Mouse (Mus musculus) adipocyte (in vitro differentiated cells): ENCODE results near the gene Pld5.
"Not testable (repeated sequence)": the region's sequence is repeated elsewhere in the genome, so short reads cannot be mapped to it uniquely, and the experiment has no call there.

Source experiments
- DNase-seq: peaks from one replicate; pipeline ENCODE4 v3.0.0-alpha.2; 2016; ENCODE audit warnings: low spot score

Pld5 gene

DNA sequence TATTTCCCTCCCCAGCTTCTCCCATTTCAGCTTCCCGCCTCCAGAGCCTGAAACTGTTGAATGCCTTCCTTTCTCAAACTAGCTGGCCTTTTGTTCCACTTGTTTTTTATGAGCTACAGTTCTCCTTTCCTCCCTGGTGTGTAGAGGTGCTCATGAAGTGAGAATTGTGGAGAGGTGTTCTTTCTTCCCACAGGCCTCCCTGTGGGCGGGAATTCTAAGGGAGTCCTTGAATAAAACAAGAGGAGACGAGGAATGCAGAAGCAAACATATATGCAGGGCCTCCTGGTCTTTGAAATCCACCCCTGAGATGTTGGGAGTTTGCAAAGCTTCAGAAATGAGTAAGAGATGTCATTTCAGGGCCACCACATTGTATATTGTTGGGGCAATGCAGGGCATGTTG, 235.2 kb downstream of the Pld5 start:
- no peak for DNase-seq

DNA sequence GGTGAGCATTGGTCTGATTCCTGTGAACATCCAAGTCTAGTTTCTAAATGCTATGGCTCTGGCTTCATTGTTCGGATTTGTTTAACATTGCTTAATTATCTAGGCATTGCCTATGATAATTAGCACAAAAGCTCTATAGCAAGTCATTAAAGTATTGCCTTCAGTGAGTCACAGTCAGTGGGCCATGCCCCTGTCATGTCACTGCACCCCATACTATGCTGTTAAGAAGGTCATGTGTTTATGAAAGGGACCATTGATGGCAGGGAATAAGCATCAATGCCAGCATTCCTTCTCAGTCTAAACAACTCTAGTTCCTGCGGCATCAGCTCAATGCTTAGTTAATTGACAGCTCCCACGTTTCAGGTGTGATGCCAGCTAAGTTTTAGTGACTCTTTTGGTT, 239.1 kb downstream of the Pld5 start:
- no peak for DNase-seq

DNA sequence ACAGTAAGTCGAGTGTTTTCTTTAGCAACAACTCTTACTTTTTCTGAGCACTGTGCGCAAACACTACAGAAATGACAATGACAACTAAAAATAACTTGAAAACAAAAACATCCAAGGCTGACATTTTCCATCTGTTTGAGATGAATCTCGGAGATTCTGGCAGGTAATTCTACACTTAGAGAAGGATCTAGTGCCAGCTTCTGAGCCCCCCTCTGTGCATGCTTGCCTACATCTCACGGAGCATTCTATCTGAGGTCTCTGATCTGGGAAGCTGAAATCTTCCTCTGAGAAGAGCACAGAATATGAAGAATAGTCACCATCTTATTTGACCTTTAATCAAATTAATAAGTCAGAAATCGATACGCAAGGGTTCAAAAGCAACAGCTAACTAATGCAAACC, 240.4 kb downstream of the Pld5 start:
- DNase-seq = no peak

DNA sequence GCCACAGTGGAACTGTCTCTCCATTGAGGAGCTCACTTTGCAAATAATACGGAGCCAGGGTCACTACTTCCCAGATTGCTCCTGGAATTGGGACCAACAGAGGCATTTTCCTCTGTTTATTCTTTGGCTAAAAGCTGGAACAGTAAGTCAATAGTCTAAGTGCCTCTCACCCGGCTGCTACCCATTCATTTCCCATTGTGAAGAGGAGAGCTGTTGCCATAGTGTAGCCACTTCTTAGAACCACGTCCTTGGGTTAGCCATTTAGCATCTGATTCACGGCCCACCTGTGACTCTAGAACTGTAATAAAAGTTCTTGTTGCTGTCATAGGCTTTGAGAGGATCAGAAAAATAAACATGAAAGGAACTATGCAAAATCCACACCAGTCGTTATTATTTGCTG, 241.4 kb downstream of the Pld5 start:
- no peak for DNase-seq

DNA sequence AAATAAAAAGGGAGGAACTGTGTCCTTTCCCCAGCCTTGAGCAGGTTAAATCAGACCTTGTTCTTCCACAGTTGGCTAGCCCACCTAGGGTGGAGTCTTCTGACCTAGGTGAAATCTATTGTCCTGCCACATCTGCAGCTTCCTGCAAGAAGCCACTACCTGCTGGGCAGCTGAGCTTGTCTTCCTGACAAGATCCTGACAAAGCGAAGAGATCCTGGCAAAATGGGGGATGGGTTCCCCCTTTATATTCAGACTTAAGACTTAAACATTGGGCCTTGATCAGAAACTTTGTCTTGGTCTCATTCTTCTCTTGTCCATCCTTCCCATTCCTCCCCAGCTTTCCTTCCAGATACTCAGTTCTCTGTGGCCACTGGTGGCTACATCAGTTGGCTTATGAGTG, 246.0 kb downstream of the Pld5 start:
- DNase-seq = no peak

DNA sequence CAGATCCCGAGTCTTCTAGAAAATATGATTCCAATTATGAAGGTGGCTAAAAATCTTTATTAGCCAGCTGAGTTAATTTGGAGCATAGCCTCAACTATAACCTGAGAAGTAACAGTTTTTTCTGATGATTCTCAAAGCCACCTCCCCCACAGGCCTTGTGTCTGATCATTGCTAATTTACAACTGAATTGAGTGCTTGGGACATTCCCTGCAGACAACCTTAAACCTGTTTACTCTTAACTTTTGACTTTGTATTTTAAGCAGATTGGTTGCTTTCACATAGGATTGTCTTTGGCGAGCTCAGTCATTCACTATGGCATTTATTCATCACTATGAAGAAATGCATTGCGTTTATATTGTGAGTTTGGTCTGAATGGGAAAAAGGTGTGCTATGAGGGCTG, 246.7 kb downstream of the Pld5 start:
- no peak for DNase-seq

DNA sequence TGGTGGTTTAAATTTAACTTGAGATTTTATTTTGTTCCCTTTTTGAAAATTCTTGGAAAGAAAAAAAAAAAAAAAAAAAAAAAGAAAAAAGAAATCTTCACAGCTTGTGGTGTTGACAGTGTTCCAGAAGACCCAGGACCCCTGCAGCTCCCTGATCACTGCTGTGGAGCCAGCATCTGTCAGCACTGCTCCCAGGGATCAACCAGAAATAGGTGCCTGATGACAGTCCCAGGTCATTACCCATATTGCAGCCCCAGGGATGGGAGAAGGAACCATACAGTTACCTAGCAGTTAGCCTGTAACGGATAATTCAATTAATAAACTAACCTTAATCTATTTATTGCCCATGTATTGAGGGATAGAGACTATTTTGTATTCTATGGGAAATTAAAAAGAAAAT, 250.6 kb downstream of the Pld5 start:
- DNase-seq = no peak

DNA sequence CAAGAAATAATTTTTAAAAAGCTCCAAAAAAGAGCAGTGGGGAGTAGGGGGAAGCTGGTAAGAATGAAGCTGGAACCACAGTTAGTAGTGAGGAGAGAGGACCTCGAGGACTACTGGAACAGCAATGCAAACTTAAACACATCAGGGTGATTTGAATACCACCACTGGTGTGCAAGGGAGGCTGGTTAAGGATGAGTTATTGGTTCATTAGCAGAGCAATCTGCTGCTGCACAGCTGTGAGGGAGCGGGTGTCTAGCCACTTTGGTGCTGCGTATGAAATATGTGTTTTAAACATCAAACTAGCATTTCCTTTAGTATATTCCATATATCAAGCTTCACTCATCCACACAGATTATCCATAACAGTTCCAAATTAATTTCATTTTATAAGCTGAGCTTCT, 256.6 kb downstream of the Pld5 start:
- DNase-seq = no peak

DNA sequence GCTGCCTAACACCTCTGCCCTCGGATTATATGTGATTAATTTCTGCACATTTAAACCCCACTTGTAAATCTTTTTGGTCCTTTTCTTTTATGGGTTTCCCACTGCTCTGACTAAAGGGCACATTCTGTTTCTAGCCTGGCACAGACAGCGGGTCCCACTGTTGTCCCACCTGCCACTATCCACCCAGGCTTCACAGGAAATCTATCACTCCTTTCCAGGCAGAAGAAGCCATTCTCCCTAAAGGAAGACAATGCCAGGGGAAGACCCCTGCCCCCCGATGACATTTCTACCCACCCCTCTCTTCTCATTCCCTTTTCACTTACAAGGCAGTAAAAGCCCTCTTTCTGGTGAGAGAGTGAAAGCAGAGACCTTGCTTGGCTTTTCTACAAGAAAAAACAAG, 259.0 kb downstream of the Pld5 start:
- DNase-seq = no peak

DNA sequence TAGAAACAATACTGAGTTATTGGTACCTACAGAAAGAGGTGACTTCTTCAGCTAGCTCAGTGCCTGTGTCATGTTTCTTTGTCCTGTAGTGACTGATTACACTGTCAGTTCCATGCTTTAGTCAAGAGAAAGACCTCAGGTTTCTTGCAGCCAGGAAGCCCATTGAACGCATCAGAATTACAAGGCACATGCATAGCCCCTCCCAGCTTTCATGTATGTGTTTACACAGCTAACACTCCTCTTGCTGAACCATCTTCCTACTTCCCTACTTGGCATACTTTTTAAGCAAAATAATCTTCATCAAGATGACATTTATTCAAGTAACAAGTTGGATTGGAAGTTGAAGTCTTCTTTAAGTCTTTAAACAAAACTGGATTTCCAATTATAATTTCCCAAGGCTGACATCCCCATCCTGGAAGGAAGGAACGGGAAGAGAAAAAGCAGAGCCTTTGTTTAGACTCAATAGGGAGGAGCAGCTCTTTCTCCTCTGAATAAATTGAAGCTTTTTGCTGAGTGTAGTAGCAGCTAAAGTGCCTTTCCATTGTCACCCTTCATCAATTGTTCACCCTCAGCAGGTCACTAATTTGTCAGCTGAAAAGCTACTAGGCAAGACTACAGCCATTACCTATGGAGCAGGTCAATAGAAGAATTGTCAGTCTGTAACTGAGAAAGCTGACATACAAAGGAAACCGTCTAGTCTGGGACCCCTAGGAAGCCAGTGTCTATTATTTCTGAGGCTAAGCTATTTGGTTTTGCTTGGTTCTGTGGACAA, 261.4 kb downstream of the Pld5 start:
- DNase-seq = no peak

DNA sequence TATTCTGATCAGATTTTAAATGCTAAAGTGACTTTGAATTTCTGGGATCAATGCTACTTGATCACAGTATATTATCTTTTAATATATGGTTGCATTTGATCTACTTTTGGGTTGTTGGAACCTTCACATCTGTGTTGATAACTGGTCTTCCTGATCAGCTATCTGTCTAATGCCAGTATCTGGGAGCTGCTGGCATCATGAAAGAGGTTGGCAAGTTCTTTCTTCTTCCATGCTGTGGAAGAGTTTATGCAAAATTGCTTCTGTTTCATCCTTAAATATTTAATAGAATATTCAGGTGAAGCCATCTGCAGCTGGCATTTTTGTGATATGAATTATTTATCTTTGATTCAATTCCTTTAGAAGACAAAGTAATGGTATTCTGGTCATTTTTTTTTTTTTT, 263.6 kb downstream of the Pld5 start:
- DNase-seq = no peak

DNA sequence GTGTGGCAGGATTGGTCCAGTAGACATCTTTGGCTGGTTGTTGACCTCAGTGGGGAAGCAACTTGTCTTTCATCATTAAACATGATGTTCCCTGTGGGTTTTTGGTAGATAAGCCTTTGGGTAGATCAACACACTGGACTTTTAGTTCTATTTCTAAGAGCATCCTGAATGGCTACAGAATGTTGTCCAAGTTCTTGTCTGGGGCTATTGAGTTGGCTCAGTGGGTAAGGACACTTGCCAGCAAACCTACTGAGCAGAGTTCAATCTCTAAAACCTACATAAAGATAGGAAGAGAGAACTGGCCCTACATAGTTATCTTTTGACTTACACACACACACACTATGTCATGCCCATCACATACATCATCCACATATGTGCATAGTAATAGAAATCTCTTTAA, 264.0 kb downstream of the Pld5 start:
- DNase-seq = no peak

DNA sequence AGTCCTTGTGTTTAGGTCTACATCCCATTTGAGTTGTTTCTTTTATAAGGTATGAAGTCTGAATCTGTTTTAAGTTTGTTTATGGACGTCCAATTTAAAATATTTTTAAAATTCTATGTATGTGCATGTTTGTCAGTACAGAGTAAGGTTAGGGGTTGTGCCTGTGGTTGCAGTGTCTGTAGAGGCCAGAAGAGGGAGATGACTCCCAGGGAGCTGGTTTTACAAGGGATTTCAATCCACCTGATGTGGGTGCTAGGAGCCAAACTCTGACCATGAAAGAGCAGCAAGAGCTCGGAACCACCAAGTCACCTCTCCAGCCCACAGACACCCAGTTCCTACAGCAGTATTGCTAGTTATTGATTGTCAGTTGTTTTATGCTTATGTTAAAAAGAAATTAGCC, 266.7 kb downstream of the Pld5 start:
- DNase-seq = no peak

DNA sequence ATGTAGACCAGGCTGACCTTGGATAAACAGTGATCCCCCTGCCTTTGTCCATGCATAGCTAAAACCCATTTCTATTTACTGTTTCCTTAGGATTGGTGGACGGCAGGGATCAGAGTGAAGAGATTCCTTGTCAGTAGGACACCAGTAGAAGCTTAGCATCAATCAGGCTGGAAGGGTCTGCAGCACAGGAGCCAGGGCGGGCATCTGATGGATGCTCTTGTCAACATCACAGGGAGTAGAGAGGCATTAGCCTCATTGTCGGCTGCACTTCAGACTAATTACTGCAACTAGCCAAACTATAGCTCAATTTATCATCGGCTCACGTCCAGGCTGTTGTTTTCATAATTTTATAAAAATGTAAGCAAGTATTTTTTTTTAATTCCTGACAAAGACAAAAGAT, 274.5 kb downstream of the Pld5 start:
- no peak for DNase-seq

DNA sequence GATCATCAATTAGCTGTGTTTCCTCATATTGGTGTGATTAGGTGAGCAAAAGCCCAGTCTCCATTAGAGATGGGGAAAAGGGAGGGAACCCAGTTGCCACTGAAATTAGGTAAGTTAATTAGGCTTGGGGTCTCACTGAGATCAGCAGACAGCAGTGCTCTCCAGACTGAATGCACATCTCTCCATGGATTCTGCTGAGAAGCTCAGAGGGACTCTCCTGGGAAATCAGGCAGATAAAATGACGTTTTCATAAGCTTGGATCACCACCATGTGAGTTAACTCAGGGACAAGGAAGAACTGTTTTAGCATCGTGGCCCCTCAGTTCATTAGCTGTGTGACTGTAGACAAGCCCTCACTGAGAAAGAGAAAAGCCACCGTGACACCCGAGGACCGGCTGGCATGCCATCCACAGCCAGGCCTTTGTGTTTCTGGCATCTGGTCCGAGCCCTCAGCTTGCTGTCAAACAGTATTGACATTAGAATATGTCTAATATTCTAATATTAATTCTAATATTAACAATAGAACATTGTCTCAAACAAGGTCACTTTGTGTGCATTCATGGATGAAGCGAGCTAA, 277.9 kb downstream of the Pld5 start:
- DNase-seq = no peak

DNA sequence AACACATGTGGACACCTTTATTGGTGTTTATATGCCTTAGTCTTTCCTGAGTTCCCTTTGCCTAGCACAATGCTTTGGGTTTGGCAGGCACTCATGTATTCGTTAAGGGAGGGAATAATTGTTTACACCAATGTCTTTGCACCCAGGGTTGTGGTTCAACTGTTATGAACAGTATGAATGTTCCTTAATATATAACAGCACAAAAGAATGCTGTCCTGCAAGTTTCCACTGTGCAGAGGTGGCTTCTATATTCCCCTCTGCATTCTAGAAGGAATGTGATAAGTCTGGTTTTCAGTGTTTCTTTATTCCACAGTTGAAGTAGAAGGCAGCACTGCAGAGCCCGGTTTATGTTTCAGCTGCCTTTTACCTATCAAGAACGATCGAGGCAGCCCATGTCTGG, 286.2 kb downstream of the Pld5 start:
- DNase-seq = no peak

DNA sequence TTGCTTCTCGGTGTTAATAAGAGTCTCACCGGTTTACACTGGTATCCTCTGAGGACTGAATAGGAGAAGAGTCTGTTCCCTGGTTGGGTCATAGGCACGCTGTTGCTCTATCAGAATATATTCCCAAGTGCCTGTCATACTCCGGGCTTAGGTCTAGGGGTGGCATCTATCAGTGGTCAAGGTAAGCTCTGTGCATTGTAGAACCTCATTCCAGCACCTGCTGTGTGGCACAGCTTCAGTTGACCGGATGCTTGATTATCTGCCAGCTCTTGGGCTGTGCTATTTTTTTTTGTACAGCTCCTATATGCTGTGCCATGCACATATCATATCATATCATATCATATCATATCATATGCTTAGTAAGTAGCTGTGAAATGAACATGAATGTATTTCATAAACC, 286.7 kb downstream of the Pld5 start:
- DNase-seq = no peak

DNA sequence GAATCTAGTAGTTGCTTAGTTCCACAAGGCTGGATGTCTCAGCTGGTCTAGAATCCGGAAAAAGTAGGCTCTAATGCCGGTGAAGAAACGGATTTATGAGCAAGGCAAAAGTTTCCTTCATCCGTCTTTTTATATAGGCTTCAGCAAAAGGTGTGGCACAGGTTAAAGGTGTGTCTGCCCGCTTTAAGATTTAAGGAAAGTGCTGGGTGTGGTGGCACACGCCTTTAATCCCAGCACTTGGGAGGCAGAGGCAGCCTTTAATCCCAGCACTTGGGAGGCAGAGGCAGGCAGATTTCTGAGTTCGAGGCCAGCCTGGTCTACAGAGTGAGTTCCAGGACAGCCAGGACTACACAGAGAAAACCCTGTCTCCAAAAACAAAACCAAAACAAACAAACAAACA, 296.1 kb downstream of the Pld5 start, which contains the start of gene Rbm8a2:
Gene Rbm8a2, minus strand, starts transcription at position 101 of the 400 bp plus-strand sequence.
- not testable (repeated sequence) for DNase-seq

DNA sequence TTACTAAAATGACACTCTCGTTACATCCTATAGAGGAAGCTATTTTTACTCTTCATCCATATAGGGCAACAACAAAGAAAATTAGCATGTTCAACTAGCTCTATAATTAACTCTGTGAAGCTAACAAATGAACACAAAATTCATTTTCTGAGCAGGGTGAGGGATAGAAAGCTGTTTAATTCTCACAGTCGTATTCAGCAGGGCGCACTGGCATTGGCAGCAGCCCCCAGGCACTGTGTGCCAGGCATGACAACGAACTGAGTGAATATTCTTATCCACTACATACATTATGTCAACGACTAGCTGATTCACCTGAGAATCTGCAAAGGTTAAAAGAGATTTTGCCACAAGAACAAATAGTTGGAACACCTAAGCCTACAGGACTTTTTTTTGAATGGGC, 304.4 kb downstream of the Pld5 start:
- DNase-seq = no peak

DNA sequence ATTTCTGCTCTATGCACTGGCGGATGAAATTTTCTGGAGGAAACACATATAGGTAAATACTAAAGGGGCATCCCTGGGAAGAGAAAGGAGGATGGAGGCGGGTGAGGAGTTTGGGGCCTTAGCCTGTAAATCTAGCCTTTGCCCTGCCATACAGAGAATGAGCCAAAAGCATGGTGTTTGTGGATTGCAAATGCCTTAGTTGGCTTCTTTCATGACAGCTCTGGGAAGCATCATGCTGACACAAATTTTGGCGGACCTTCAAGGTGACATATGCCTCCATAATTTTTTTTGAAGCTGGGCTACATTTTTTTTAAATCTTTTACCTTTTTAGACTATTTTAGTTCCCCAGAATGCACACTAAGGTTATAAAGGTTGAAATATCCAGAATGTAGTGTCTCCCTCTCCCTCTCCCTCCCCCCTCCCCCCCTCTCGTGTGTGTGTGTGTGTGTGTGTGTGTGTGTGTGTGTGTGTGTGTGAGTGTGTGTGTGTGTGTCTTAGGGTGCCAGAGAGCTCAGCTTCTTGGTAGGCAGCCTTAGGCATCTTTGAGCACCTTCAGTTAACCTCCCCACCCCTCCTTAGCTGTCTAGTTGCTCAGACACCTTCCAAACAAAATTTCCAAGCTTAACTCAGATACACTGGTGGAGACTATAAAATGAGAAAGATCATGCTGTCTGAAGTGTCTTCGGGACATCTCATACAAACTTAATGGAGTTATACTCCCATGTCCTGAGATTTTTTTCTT, 307.9 kb downstream of the Pld5 start:
- no peak for DNase-seq

DNA sequence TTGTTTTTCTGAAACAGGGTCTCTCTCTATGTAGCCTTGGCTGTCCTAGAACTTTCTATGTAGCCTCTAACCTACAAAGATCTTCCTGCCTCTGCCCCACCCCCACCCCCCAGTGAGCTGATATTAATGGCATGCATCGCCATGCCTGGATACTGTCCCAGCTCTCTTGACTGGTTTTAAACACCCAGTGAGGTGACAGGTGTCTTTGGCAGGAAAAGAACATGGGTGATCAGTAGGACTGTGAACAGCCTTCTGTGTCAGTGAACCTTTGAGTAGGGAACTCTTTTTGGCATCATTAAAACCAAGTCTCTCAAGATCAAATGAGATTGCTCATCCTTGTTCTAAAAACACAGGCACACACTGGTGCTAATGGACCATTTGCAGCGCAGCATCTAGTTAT, 313.3 kb downstream of the Pld5 start:
- no peak for DNase-seq

DNA sequence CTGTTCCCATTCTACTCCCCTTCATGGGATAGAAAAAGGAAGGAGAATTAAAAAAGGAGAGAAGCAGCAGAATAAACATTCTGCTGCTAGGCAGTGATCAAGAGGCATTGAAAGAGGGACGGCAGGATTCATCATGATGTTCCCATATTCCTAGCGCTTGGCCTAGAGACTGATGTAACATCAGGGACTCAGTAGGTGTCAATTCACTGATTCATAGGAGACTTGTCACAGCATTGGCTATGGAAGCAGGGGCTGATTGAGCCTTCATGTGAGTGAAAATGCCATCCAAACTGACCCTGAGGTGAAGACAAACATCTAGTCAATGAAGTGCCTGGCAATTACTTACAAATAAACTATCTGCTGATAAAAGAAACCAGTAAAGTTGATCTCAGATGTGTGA, 324.3 kb downstream of the Pld5 start:
- no peak for DNase-seq

DNA sequence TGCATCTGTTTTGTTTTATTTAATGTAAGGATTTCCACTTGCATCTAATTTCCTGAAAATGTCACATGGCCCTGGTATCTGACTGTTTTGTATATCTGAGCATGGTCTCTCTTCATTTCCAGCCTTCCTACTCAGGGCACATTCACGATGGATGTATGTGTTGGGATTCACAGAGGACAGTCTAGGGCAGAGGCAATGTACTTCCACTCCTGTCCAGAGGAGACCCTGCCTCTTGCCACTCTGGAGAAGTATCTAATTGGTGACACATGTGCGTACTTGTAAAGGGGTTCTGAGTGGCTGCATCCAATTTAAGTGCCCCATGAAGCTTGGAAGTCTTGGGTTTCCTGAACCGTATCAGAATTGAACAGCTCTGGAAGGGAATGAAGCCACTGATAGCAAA, 324.7 kb downstream of the Pld5 start:
- DNase-seq = no peak
